Mouse (Mus musculus) adipose tissue, adult 10 weeks (tissue): ENCODE measurements around the gene Vps37d. TPM values are rescaled to one million over a fixed set of nuclear protein-coding genes. Genes with fewer than 3 reads are reported as not detected.

Experiments used
- polyA plus RNA-seq: library from polyadenylated mRNA; stranded (reverse); fragments of 350-450 nt; fragmentation: Illumina TruSeq; extraction: RNeasy Lipid Tissue Mini Kit (QIAGEN cat#74804); gene quantifications from one replicate; pipeline ENCODE4 v1.2.3, GENCODE M21; 2014; ENCODE audit warnings: low read depth, low replicate concordance

Gene Vps37d
- 9.1 TPM for polyA plus RNA-seq

GRCm38 (mm10) chr5:135077564-135078481 lies at the start of gene Vps37d:
Vps37d (minus strand) TSS chr5:135078266.

GRCm38 (mm10) chr5:135089653-135090052 lies 11.6 kb upstream of the Vps37d start, which contains the start of gene Mlxipl:
Mlxipl (plus strand) TSS chr5:135089890.

GRCm38 (mm10) chr5:135064909-135065446 lies 13.1 kb downstream of the Vps37d start, which contains the start of gene Bud23:
Bud23 (minus strand) TSS chr5:135064959.

GRCm38 (mm10) chr5:135063629-135064381 lies 14.3 kb downstream of the Vps37d start, which contains the start of gene Dnajc30:
Dnajc30 (plus strand) TSS chr5:135064202.

GRCm38 (mm10) chr5:135023344-135024173 lies 54.5 kb downstream of the Vps37d start, which contains the start of gene Stx1a:
Stx1a (plus strand) TSS chr5:135023482.

Other genes starting within 250 kb of the Vps37d start
- gene Tmem270, start 171.5 kb downstream of the Vps37d start, polyA plus RNA-seq, result 2.6 TPM
- gene Cldn13, start 162.7 kb downstream of the Vps37d start, polyA plus RNA-seq, result not detected
- 47.4 TPM for gene Mettl27, start 145.9 kb downstream of the Vps37d start, polyA plus RNA-seq
- gene Cldn4, start 131.3 kb downstream of the Vps37d start, polyA plus RNA-seq, result 70.5 TPM
- gene Cldn3, start 92.1 kb downstream of the Vps37d start, polyA plus RNA-seq, result 215 TPM
- gene Abhd11, start 69.1 kb downstream of the Vps37d start, polyA plus RNA-seq, result 62.8 TPM
- 6.5 TPM for gene Stx1a, start 54.8 kb downstream of the Vps37d start, polyA plus RNA-seq
- 20.7 TPM for gene Dnajc30, start 14.1 kb downstream of the Vps37d start, polyA plus RNA-seq
- 38.7 TPM for gene Bud23, start 13.3 kb downstream of the Vps37d start, polyA plus RNA-seq
- 57.7 TPM for gene Mlxipl, start 11.6 kb upstream of the Vps37d start, polyA plus RNA-seq
- gene Tbl2, start 71.4 kb upstream of the Vps37d start, polyA plus RNA-seq, result 19.5 TPM
- 43.9 TPM for gene Bcl7b, start 90.0 kb upstream of the Vps37d start, polyA plus RNA-seq
- gene Baz1b, start 109.0 kb upstream of the Vps37d start, polyA plus RNA-seq, result 37.2 TPM
- gene Fzd9, start 173.0 kb upstream of the Vps37d start, polyA plus RNA-seq, result 0.17 TPM